Mouse (Mus musculus) MN1 (cell line): ENCODE results near the gene Kcnc4.

Source experiments
- DNase-seq: peaks from one replicate; pipeline ENCODE4 v3.0.0-alpha.2; 2016; ENCODE audit warnings: low spot score

Gene Kcnc4

DNA sequence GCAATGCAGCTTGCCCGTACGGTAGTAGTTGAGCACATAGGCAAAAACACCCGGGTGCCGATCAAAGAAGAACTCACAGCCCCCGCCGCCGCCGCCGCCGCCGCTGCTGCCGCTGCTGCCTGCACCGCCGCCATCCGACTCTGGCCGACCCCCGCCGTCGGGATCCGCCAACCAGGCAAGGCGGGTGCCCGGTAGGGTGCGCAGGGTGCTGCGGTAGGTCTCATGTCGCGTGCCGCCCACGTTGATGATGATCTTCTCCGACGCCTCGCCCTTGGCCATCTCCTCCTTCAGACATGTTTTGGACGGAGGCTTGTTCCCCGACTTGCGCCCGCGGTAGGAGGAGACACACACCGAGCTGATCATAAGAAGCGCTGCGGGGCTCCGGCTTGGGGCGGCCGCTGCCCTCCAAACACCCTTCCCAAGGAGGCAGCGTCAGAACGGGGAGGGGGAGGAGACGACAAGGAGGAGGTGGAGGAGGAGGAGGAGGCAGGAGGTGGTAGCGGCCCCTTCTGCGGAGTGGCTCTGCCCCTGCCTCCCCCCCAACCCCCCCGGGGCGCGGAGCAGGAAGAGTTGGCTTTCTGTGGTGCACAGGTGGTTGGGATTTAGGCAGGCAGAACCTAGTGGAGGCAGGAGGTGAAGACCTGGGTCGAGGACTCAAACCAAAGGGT, 690 bp downstream of the Kcnc4 start:
- DNase-seq: no peak

DNA sequence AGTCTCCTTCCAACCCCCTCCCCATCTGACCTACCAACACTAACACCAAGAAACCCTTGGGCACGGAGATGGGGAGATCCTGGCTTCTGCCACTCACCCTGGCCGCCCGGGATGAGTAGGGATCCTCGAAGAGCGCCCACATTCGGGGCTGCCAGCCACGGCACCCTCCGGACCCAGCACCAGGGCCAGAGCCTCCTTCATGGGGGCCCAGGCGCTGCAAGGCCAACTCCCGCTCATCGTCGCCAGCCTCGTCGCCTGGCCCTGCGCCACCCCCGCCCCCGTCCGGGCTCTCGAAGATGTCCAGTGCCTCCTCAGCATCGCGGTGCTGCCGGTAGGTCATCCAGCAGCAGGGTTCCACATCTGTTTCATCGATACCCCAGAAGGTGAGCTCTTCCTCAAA, 1.2 kb downstream of the Kcnc4 start:
- no peak for DNase-seq

DNA sequence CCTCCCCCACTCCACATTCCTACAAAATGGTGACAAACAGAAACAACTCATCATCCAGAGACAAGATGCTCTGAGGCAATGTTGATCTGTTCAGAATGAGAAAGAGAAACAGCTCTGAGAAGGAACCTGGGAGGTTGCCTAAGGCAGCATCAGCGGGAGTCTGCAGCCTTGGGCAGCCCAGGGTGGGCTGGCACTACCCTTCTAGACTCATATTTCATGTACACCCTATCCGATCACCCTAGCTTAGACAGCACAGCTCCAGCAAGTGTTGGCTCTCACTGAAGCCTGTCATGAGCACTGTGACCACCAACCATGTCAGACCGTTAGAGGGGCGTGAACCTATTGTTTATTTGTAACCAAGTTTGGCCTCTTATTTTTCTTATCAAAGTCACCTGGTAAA, 5.1 kb downstream of the Kcnc4 start:
- no peak for DNase-seq

DNA sequence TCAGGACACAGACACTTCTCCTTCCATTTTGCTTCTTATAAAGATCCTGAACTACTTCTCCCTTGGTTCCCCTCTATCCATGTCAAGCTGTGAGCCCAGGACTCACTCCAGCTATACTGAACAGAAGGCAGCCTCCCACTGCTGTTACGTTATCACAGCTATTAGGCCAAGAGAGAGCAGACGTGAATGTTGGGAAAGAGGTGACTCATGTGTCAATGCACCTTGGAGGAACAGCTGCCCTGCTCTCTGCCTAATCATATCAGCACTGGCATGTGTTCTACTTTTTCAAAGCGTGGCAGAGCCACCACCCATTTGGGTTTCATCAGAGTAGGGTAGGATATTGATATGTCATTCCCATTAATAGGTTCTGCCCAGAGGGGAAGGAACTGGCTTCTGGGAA, 12.5 kb downstream of the Kcnc4 start:
- DNase-seq: peak; percentile 60

DNA sequence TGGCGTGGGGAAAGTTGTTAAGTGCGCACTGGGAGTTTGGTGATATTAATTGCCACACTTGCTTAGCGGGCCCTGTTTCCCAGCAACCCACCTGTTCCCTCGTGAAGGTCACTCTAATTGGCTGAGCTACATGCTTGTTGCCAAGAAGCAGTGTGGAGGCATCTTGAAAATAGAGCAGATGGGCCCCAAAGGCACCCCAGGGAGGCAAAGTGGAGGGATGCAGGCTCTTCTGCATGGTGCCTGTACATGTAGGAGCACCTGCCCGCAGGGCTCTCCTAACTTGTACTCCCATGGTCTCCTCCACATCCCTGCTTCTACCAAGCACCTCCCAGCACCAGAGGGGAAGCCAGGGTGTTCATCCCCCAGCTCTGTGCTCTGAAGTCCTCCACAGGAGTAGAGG, 15.5 kb downstream of the Kcnc4 start:
- no peak for DNase-seq

DNA sequence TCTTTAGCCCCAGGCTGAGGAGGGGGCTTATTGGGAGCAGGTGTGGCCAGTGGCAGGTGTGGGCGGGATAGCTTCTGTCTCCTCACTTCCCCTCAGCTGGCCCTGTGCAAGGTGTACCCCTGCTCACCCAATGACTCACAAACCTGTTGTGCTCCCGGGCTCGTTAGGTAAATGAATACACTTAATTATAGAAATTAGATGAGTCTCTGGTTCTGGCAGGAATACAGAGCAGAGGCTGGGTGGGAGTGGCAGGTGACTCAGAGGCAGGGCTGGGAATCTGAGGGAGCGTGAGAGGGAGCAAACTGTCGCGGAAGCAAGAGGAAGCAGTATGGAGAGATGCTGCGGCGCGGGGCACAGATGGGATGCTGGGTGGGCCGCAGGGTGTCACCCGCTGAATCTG, 17.2 kb downstream of the Kcnc4 start:
- peak; percentile 73 for DNase-seq

DNA sequence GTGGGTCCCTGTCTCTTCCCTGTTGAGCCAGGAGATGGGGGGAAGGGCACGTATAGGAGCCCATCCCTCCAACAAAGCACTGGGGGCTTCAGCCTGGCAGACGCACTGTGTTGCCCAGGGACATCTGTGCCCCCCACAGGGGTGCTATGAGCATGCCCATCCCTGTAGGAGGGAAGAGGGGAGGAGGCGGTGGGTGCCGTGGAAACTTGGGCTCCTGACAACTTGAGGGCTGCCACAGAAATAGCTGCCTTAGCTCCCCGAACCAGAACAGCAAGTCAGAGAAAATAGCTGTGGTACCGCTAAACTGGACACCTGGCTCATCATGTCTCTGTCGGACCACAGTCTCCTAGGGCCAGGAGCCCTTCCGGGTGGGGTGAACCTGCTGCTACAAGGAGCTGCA, 18.0 kb downstream of the Kcnc4 start:
- no peak for DNase-seq

DNA sequence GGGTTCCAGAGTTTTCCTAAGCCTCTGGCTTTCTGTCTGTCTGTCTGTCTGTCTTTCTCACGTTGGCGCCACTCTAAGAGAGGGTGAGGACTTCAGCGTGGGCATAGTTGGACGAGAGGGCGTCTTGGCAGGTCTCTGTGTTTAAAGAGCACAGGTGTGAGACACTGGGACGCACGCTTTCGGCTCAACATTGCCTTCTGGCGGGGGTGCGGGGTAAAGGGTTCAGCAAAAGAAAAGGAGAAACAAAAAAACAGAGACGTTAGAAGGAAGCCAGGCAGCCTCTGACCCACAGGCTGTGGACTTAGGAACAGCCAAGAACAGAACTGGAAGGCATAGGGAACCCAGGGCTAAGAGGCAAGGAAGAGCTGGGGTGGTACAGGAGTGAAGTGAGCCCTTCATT, 20.1 kb downstream of the Kcnc4 start:
- no peak for DNase-seq

DNA sequence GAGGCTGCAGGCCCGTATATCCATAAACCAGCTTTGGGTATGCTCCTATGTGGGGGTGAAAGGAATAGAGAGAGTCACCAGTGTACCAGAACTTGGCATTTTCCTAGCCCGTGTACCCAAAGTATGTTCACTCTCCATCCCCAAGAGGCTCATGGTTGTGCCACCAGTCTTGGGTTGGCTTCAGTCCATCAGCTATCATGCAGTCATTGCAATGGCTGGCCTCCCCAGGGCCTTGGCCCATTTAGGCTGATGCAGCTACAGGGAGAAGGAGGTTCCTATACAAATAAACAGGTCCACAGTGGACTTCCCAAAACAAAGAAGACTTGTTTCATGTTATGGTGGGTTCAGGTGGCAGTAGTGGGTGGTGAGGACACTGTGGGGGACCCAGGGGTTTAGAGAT, 21.7 kb downstream of the Kcnc4 start:
- DNase-seq: no peak

DNA sequence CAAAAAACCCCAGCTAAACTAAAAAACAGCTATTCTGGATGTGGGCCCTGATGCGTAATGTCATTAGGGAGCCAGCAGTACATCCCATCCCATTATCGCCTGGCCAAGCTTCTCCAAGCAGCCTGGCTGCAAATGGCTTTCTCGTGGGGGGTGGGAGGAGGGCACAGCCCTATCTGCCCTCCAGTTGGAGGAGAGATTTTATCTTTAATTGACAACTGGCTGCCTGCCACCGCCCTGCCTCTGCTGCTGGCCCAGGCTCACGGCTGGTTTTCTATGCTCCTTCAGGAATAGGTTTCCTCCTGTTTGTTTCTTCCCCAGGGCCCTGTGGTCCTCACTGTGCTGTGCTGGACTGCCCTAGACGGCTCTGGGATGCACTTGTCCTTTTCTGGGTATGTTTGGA, 22.9 kb downstream of the Kcnc4 start:
- peak; percentile 89 for DNase-seq

DNA sequence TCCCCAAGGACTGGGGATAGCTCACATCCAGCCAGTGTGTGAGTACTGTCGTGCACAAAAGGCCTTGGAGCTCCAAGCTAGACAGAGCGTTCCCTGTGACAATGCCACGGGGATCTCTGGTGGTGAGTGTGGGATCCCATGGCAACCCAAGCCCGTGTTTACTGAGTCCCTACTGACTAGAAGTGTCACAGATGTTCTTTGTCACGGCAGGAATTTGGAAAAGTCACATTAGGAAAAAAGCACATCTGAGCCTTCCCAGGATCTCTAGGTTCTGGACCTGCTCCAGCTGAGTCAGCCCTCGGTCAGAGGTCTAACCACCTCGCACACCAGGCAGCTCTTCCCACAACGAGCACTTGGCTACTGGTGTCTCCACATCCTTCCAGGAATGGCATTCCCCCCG, 25.7 kb downstream of the Kcnc4 start:
- peak; percentile 76 for DNase-seq

DNA sequence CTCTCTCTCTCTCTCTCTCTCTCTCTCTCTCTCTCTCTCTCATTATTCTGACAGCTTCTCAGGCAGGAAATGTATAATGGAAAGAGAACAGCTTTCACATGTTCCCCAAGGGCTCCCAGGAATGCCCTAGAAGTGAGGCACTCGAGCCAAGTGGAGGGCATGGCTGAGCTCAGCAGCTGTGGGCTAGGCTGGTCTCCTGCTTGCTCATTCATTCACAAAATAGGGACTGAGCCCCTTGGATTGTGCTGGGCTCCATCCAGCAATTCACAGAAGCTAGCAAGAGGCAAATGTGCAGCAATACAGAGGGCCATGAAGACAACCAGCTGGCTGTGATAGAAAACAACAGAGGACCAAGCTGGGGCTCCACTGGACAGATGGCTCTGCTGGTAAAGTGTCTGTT, 28.1 kb downstream of the Kcnc4 start:
- DNase-seq: no peak

DNA sequence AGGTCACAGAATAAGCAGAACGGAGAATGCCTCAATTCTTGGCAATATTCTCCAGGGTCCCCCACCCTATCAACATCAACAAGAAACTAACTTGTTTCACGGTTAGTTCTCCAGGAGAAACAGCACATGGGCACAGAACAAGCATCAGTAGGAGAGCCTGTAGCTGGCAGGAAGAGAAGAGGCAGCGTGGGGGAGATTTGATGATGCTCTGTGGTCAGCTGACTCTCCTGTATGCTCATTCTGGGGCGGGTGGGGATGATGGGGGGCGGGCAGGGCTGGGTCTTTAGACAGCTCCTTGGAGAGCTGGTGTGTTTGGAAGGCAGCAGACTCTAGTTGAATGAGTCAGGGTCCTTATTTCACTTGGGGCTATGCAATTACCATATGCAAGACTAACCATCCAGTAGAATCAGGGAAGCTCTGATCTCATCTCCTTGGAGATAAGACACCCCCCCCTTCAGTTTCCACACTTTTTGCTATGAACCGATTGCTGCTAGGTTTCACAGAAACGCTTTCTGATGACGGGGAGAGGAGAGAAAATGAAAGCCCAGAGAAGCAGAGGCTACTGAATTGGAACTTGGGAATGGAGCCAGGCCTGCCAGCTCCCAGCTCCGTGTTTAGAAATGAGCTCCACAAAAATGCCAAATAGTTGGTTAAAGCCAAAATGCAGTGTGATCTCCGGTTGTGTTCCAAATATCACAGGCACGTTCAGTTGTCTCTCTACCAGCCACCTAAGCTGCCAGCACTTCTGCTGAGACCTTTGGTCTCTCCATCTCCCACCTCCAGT, 34.9 kb downstream of the Kcnc4 start:
- peak; percentile 14 for DNase-seq

DNA sequence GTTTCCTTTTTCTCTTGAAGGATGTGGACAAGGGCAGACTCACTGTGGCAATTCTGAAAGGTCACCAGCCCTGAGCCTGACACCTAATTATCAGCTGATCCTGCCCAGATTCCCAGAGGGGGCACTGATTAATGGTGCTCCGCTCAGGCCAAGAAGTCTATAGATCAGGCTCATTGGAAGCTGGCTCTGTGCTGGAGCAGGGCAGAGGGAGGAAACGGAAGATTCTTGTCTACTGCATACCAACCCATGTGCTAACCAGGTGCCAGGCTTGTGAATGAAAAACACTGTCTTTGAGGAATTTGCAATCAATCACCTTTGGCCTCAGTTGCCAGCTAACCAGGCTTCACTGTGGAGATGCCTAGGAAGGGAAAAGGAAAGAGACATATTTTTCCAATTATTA, 39.2 kb downstream of the Kcnc4 start:
- no peak for DNase-seq

DNA sequence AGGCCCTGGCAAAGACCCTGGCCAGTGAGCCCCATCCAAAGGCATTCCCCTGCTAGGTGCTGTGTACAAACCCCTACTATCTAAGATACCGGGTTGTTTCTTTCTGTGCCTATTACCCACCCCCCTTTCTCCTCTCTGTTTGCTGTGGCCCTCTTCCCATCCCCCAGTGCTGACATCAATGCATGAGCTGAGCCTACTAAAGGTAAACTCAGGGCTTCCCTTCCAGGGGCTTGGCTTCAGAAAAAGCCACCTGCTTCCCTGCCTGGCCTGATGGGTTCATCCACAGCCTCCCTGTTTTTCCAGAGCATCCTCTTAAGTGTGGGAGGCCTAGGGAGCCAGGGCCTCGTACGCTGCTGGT, 42.1 kb downstream of the Kcnc4 start:
- no peak for DNase-seq

DNA sequence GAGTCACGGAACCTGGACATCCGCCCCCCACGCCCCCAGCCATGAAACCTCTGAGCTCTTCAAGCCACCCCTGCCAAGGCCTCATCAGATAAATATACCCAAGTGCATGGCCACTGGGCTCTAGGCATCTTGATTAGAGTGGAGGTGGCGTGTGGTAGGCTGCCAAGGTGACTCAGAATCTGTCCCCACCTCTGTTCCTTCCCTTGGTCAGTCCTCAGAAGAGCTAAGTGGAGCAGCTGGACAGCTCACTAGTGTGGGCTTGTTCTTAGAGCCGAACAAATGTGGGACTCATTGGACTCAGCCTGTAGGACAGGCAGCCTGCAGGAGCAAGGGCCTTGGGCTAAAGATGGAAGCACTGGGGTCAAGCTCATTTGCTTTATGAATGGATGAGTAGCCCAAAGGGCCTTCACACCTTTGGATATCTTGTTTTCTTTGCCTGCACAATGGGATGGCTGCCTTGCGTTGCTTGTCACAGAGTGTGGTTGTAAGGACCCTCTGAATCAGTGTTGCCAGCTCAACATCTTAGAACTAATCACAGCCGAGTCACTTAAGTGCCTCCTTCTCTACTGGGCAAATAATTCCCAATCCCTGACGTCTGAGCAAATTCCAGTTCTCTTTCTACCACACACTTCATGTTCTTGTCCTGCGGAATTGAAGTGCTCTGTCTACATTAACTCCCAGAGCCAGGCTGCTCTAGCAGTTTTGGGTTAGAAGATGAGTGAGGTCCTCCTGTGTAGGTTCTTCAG, 42.6 kb downstream of the Kcnc4 start:
- DNase-seq: no peak

DNA sequence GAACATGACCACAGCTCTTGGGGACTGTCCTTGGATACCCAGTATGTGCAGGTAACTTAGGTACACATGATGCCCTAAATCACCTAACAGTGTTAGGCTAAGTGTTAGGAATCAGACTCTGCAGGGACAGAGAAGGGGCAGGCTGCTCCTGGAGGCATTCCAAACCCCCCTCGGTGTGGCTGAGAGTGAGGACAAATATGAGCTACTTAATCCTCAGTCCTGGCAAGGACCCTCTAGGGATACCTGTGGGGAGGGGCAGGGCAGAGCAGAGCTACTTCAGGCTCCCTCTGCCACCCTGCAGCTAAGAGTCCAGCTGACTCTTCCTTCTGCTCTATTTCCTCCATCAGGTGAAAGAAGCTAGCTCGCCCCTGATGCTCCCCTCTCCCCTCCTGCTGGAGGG, 46.3 kb downstream of the Kcnc4 start:
- DNase-seq: no peak

DNA sequence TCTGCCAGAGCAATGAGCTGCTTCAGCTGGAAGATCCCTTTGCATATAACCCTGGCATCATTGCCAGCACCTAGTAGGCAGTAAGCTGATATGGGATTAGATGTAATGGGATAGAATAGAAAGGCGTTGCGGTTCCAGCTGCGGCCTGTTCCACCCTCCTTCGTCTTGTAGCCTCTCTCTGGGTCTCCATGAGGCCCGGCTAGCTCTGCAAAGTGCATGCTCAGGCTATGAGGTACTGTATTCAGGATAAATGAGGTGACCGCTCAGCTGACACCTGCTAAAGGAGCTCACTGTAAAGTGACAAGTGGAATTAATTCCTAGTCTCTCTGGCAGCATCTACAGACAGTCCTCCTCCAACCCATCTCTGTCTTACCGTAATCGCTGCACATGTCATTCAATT, 46.8 kb downstream of the Kcnc4 start:
- no peak for DNase-seq

DNA sequence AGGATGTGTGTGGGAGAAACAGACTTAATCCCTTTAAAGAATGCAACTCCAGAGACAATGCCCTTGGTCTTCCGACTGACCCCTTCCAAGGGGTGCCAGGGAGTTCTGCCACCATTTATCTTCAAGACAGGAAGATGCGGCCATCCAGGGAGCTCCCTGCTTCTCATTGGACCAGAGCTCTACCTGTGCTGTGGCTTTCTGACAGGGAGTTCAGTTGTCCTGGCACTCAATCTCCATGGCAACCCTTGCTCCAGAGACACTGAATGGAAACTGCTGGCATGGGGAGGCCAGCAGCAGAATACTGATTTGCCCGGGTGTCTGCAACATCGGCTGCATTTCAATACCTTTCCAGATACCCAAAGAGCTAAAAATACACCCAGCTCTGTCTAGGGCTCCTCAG, 47.7 kb downstream of the Kcnc4 start:
- no peak for DNase-seq

DNA sequence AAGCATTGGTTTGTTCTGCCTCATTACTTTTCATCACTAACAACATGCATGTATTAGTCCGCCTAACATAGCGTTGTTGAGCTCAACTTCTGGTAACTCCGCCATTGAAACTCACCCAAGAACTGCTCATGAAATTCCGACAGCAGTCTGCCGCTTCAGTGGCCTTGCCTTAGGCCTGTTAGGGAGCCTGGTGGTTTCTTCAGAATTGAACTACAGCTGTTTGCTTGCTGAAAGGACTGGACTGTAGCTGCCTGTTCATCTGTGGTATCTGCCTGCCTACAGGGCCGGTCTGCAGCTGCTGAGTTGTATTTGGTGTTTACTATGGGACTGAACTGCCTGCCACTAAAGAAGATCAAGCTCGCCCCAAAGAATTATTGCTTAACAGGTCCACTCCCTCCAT, 58.0 kb downstream of the Kcnc4 start:
- no peak for DNase-seq

DNA sequence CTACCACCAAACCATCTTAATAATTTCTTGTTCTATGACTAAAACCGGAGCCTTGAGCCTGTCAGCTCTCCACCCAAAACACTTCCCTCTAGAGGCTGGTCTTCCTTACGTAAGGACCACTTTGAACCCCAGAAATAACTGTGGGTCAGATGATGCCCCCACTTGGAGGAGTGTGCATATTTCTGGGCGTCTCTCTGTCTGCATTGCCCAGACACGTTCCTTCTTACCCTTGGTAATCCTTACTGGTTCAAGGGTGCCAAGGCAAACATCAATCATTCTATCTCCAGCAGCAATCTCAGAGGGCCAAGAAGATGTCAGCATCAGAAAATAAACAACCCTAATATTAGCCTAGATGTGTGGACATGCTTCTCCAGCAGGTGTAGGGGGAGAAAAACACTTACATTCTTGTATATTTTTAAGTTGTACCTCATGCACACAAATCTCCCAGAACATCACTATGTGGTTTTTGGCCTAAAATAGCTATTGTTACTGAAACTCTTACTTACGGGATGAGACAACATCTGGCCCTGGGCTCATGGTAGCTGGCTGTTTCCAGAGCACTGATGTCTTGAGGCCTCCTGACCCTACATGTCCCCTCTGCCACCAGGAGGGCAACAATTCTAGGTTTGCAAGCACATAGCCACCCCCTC, 59.2 kb downstream of the Kcnc4 start:
- no peak for DNase-seq

DNA sequence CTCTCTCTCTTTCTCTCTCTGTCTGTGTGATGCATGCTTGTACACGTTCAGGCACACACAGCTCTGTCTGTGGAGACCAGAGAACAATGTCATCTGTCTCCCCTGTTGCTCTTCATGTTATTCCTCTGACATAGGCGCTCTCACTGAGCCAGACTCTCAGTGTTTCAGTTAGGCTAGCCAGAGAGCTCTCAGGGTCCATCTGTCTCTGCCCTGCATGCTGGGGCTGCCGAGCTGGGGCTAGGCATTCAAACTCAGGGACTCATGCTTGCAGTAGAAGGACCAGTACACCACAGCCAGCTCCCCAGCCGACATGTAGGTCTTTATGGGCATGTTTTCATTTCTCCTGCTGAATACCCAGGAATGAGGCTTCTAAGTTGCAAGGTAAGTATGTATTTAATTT, 68.2 kb downstream of the Kcnc4 start:
- no peak for DNase-seq
